Mouse (Mus musculus) kidney, embryonic 15.5 days (tissue): Measurements from ENCODE around the gene Nudt8. TPM values are rescaled to one million over a fixed set of nuclear protein-coding genes. Genes with fewer than 3 reads are reported as not detected.
A peak's percentile ranks its signal among the peaks of the same experiment; 100 is the strongest.
"Not testable (repeated sequence)": the region's sequence is repeated elsewhere in the genome, so short reads cannot be mapped to it uniquely, and the experiment has no call there.

Experiments used
- ATAC-seq: fragments of 200-750 bp; cut with Nextera tagmentation; replicated peaks from 2 replicates; pipeline ENCODE4 v1.8.0; 2017; ENCODE audit warnings: moderate TSS enrichment; ENCODE audit not compliant: low FRiP score
- H3K27ac ChIP-seq: fragments of 300-500 bp; sonication (generic); 2 replicates; pipeline ENCODE4 v1.5.1; 2015; ENCODE audit warnings: mild to moderate bottlenecking, inconsistent platforms
- H3K27me3 ChIP-seq: fragments of 300-500 bp; sonication (generic); 2 replicates; pipeline ENCODE4 v1.6.1; 2015; ENCODE audit warnings: inconsistent platforms
- H3K36me3 ChIP-seq: fragments of 300-500 bp; sonication (generic); 2 replicates; pipeline ENCODE4 v1.6.1; 2015; ENCODE audit warnings: inconsistent platforms
- H3K4me1 ChIP-seq: fragments of 300-500 bp; sonication (generic); 2 replicates; pipeline ENCODE4 v1.6.1; 2015; ENCODE audit warnings: inconsistent platforms
- H3K4me2 ChIP-seq: fragments of 300-500 bp; sonication (generic); 2 replicates; pipeline ENCODE4 v1.6.1; 2015; ENCODE audit warnings: moderate library complexity, mild to moderate bottlenecking, inconsistent platforms
- H3K4me3 ChIP-seq: fragments of 300-500 bp; sonication (generic); replicated peaks from 2 replicates; pipeline ENCODE4 v1.5.1; 2015; ENCODE audit warnings: mild to moderate bottlenecking, inconsistent platforms
- H3K9ac ChIP-seq: fragments of 300-500 bp; sonication (generic); 2 replicates; pipeline ENCODE4 v1.6.1; 2015; ENCODE audit warnings: mild to moderate bottlenecking, inconsistent platforms
- H3K9me3 ChIP-seq: fragments of 300-500 bp; sonication (generic); replicated peaks from 2 replicates; pipeline ENCODE4 v1.6.1; 2016; ENCODE audit warnings: inconsistent platforms
- WGBS: fragments of 180-500 bp; shearing (Covaris S2); methylation state at CpG from one replicate; pipeline ENCODE4 v1.1.7; 2015; ENCODE audit warnings: mixed read lengths; 5-methylcytosine and 5-hydroxymethylcytosine counted together
- polyA plus RNA-seq: library from polyadenylated mRNA; unstranded; fragments of >200 nt; fragmentation: Nextera tagmentation; extraction: Ambion mirVana; gene quantifications from 2 replicates; pipeline ENCODE4 v1.2.1, GENCODE M21; 2015

The Nudt8 gene
- polyA plus RNA-seq, 1 experiment from 2014 or later, result 36.2 TPM

DNA sequence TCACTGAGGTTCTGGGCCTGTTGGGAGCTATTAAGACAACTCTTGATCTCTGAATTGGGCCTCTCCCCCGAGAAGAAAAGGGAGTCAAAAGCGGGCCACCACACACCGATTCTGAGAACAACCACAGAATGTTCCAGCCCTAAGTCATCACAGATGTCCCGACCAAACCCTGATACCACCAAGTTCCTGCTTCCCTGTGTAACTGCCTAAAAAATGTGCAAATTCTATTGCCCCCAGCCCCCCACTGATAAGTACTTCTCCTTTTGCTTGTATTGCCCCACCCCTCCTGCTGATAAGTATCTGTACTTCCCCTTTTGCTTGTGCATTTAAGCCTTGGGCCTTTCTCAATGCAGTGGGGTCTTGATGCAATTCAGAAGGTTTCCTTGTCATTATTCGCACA lies 43.7 kb downstream of the Nudt8 start:
- not testable (repeated sequence) for ATAC-seq, H3K27me3 ChIP-seq, H3K4me2 ChIP-seq, H3K27ac ChIP-seq, H3K4me1 ChIP-seq, H3K9me3 ChIP-seq, H3K9ac ChIP-seq, H3K4me3 ChIP-seq, H3K36me3 ChIP-seq
- 89% methylated on average over 5 of the region's 5 CpGs for WGBS

- H3K4me1 ChIP-seq, result peaks cover 8% of the 10 kb centered on the region; the same call in 1 of the 2 replicates
- no peaks in the 10 kb centered on the region for H3K36me3 ChIP-seq
- peak; percentile 58; the same call in 1 of the 2 replicates for ATAC-seq
- peak within 1 kb of the TSS; percentile 48 for H3K27ac ChIP-seq
- H3K4me3 ChIP-seq, result 0 out of 2 replicates have a peak within 1 kb of the TSS, but pooled peaks have one; percentile 1
- no peak within 1 kb of the TSS for H3K9ac ChIP-seq
- H3K4me2 ChIP-seq, result peak within 1 kb of the TSS; percentile 40
- WGBS, result 53% methylated on average over 16 of the region's 16 CpGs
- H3K9me3 ChIP-seq, result no peaks in the 10 kb centered on the region
- H3K27me3 ChIP-seq, result no peaks in the 10 kb centered on the region
Measured at GRCm38 (mm10) chr19:4045966-4046865, 45.8 kb downstream of the Nudt8 start, which contains the start of gene Gstp2. Gene Gstp2 (minus strand): TSS chr19:4046023.

GRCm38 (mm10) chr19:4046866-4047254 lies 46.5 kb downstream of the Nudt8 start:
- no peak overlapping the region for H3K27ac ChIP-seq
- H3K9me3 ChIP-seq, result no peaks in the 10 kb centered on the region
- ATAC-seq, result no peak
- peaks cover 8% of the 10 kb centered on the region; the same call in 1 of the 2 replicates for H3K4me1 ChIP-seq
- WGBS, result 79% methylated on average over 8 of the region's 8 CpGs
- H3K4me2 ChIP-seq, result no peak overlapping the region
- H3K9ac ChIP-seq, result no peak overlapping the region
- no peaks in the 10 kb centered on the region for H3K36me3 ChIP-seq
- H3K27me3 ChIP-seq, result no peaks in the 10 kb centered on the region
- no peak overlapping the region for H3K4me3 ChIP-seq

DNA sequence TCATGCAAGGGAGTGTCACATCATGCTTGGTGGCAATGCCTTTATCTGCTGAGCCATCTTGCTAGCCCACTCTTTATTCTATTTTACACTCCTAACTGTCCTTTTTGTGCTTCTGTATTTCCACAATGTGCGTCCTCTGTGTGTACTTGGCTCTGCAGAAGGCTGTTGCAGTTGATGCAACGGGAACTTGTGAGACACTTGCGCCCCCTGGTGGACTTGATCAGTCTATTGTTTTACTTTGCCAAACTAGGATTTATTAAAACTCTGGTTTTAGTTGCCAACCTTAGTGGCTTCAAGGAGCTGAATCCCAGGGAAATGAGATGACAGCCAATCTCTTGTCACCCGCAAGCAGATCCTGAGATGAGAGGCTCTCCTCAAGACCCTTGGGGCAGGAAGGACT lies 47.5 kb downstream of the Nudt8 start:
- Histone ChIP-seq H3K27ac (no peak overlapping the region), H3K4me1 (peaks cover 8% of the 10 kb centered on the region; the same call in 1 of the 2 replicates), H3K4me2 (no peak overlapping the region), H3K9ac (no peak overlapping the region), H3K9me3 (no peaks in the 10 kb centered on the region), H3K27me3 (no peaks in the 10 kb centered on the region), H3K36me3 (no peaks in the 10 kb centered on the region), H3K4me3 (no peak overlapping the region)
- ATAC-seq, result no peak
- WGBS, result 17% methylated on average over 4 of the region's 4 CpGs

DNA sequence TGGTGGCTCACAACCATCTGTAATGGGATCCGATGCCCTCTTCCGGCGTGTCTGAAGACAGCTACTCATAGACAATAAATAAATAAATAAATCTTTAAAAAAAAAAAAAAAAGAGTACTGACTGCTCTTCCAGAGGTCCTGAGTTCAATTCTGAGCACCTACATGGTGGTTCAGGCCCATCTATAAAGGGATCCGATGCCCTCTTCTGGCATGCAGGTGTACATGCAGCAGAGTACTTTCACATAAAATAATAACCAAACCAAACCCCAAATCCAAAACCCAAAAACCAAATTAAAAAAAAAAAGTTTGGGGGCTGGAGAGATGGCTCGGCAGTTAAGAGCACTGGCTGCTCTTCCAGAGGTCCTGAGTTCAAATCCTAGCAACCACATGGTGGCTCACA lies 48.7 kb downstream of the Nudt8 start:
- H3K36me3 ChIP-seq, H3K27me3 ChIP-seq, ATAC-seq, H3K9ac ChIP-seq, H3K27ac ChIP-seq, H3K9me3 ChIP-seq, H3K4me2 ChIP-seq, H3K4me3 ChIP-seq, H3K4me1 ChIP-seq: not testable (repeated sequence)
- WGBS, result 79% methylated on average over 5 of the region's 5 CpGs

- ATAC-seq, result no peak
- Histone ChIP-seq H3K4me3 (no peak overlapping the region), H3K27ac (no peak overlapping the region), H3K4me2 (no peak overlapping the region), H3K4me1 (peaks cover 3% of the 10 kb centered on the region; the same call in 1 of the 2 replicates), H3K27me3 (no peaks in the 10 kb centered on the region), H3K9me3 (no peaks in the 10 kb centered on the region), H3K36me3 (no peaks in the 10 kb centered on the region), H3K9ac (no peak overlapping the region)
- 98% methylated on average over 5 of the region's 5 CpGs for WGBS
Measured at GRCm38 (mm10) chr19:4051016-4051415, 50.6 kb downstream of the Nudt8 start.

Other genes starting within 250 kb of the Nudt8 start
- 30.9 and 33.9 TPM in 2 replicates for gene Kmt5b, start 233.2 kb upstream of the Nudt8 start, polyA plus RNA-seq
- gene Chka, start 148.8 kb upstream of the Nudt8 start, polyA plus RNA-seq, result 58.8 and 63.1 TPM in 2 replicates
- gene Tcirg1, start 93.4 kb upstream of the Nudt8 start, polyA plus RNA-seq, result 43.9 and 54.6 TPM in 2 replicates
- gene Ndufs8, start 87.8 kb upstream of the Nudt8 start, polyA plus RNA-seq, result 344 and 353 TPM in 2 replicates
- 2.9 and 4.1 TPM in 2 replicates for gene Aldh3b1, start 70.8 kb upstream of the Nudt8 start, polyA plus RNA-seq
- 18.3 and 21.2 TPM in 2 replicates for gene Unc93b1, start 65.4 kb upstream of the Nudt8 start, polyA plus RNA-seq
- 0.06 TPM in 1 of 2 replicates, not detected in the other for gene Aldh3b3, start 41.9 kb upstream of the Nudt8 start, polyA plus RNA-seq
- 1.7 and 1.8 TPM in 2 replicates for gene Aldh3b2, start 28.3 kb upstream of the Nudt8 start, polyA plus RNA-seq
- gene Acy3, start 14.0 kb upstream of the Nudt8 start, polyA plus RNA-seq, result 28.6 and 35.0 TPM in 2 replicates
- 0.75 and 1.5 TPM in 2 replicates for gene Tbx10, start 7.8 kb upstream of the Nudt8 start, polyA plus RNA-seq
- 3.3 and 4.1 TPM in 2 replicates for gene Gm49405, start within 50 bp of the Nudt8 start, polyA plus RNA-seq
- 5.0 and 5.1 TPM in 2 replicates for gene Doc2g, start 2.7 kb downstream of the Nudt8 start, polyA plus RNA-seq
- gene Ndufv1, start 12.2 kb downstream of the Nudt8 start, polyA plus RNA-seq, result 220 and 237 TPM in 2 replicates
- 529 and 563 TPM in 2 replicates for gene Gstp1, start 37.4 kb downstream of the Nudt8 start, polyA plus RNA-seq
- gene Gstp2, start 45.4 kb downstream of the Nudt8 start, polyA plus RNA-seq, result 2.4 and 14.9 TPM in 2 replicates
- gene Gstp3, start 59.0 kb downstream of the Nudt8 start, polyA plus RNA-seq, result 0.73 and 1.4 TPM in 2 replicates
- 0.22 and 0.84 TPM in 2 replicates for gene Cabp2, start 81.0 kb downstream of the Nudt8 start, polyA plus RNA-seq
- 116 and 117 TPM in 2 replicates for gene Cdk2ap2, start 96.6 kb downstream of the Nudt8 start, polyA plus RNA-seq
- 14.0 and 15.8 TPM in 2 replicates for gene Pitpnm1, start 99.4 kb downstream of the Nudt8 start, polyA plus RNA-seq
- gene Aip, start 125.3 kb downstream of the Nudt8 start, polyA plus RNA-seq, result 98.0 and 108 TPM in 2 replicates
- not detected in 2 replicates for gene Gpr152, start 139.2 kb downstream of the Nudt8 start, polyA plus RNA-seq
- 0.05 and 0.10 TPM in 2 replicates for gene Cabp4, start 143.5 kb downstream of the Nudt8 start, polyA plus RNA-seq
- gene Coro1b, start 148.0 kb downstream of the Nudt8 start, polyA plus RNA-seq, result 165 and 174 TPM in 2 replicates
- 0.42 and 1.2 TPM in 2 replicates for gene Ptprcap, start 153.0 kb downstream of the Nudt8 start, polyA plus RNA-seq
- gene Rps6kb2, start 162.8 kb downstream of the Nudt8 start, polyA plus RNA-seq, result 51.5 and 58.5 TPM in 2 replicates
- gene Carns1, start 174.9 kb downstream of the Nudt8 start, polyA plus RNA-seq, result 2.9 and 3.1 TPM in 2 replicates
- gene Tbc1d10c, start 190.7 kb downstream of the Nudt8 start, polyA plus RNA-seq, result 2.4 and 3.0 TPM in 2 replicates
- gene Ppp1ca, start 191.5 kb downstream of the Nudt8 start, polyA plus RNA-seq, result 953 and 971 TPM in 2 replicates
- gene Rad9a, start 201.1 kb downstream of the Nudt8 start, polyA plus RNA-seq, result 37.2 and 38.2 TPM in 2 replicates
- 5.1 and 6.8 TPM in 2 replicates for gene Clcf1, start 213.7 kb downstream of the Nudt8 start, polyA plus RNA-seq
- not detected in 2 replicates for gene AC109138.7, start 213.8 kb downstream of the Nudt8 start, polyA plus RNA-seq
- 23.2 and 27.4 TPM in 2 replicates for gene Pold4, start 231.3 kb downstream of the Nudt8 start, polyA plus RNA-seq